Mouse (Mus musculus) myocyte (in vitro differentiated cells): ENCODE results near the gene Hdhd5.

Experiments
- POLR2A ChIP-seq: IDR thresholded peaks from one replicate; pipeline ENCODE4 v1.6.1; 2011; ENCODE audit warnings: low read depth, mild to moderate bottlenecking, control low read depth, moderate library complexity; ENCODE audit not compliant: insufficient read length
- TCF3 ChIP-seq: IDR thresholded peaks from one replicate; pipeline ENCODE4 v1.6.1; 2011; ENCODE audit warnings: low read depth, control low read depth; ENCODE audit not compliant: insufficient read length
- USF1 ChIP-seq: IDR thresholded peaks from one replicate; pipeline ENCODE4 v1.6.1; 2011; ENCODE audit warnings: low read depth, mild to moderate bottlenecking, control low read depth, moderate library complexity

GRCm38 (mm10) chr6:120480361-120480760 is 50.8 kb downstream of the Hdhd5 start:
- TF ChIP-seq POLR2A (no peak), USF1 (no peak), TCF3 (no peak)
